Mouse (Mus musculus) heart, embryonic 11.5 days (tissue): ENCODE results near the gene Focad. TPM values are rescaled to one million over a fixed set of nuclear protein-coding genes. Genes with fewer than 3 reads are reported as not detected.

Source experiments
- ATAC-seq: fragments of 200-750 bp; cut with Nextera tagmentation; replicated peaks from 2 replicates; pipeline ENCODE4 v1.8.0; 2017; ENCODE audit warnings: moderate library complexity; ENCODE audit not compliant: insufficient number of reproducible peaks, low FRiP score, low TSS enrichment
- H3K27ac ChIP-seq: fragments of 300-500 bp; sonication (generic); 2 replicates; pipeline ENCODE4 v1.5.1; 2014; ENCODE audit warnings: mild to moderate bottlenecking, low read depth, low read length
- H3K27me3 ChIP-seq: fragments of 300-500 bp; sonication (generic); 2 replicates; pipeline ENCODE4 v1.6.1; 2014; ENCODE audit warnings: mild to moderate bottlenecking, low read length, mixed read lengths; ENCODE audit not compliant: control insufficient read depth, insufficient read depth
- H3K36me3 ChIP-seq: fragments of 300-500 bp; sonication (generic); 2 replicates; pipeline ENCODE4 v1.6.1; 2014; ENCODE audit warnings: mild to moderate bottlenecking, low read length, moderate library complexity, mixed read lengths; ENCODE audit not compliant: control insufficient read depth, insufficient read depth
- H3K4me1 ChIP-seq: fragments of 300-500 bp; sonication (generic); 2 replicates; pipeline ENCODE4 v1.6.1; 2014; ENCODE audit warnings: low read length; ENCODE audit not compliant: control insufficient read depth, insufficient read depth
- H3K4me2 ChIP-seq: fragments of 300-500 bp; sonication (generic); 2 replicates; pipeline ENCODE4 v1.6.1; 2014; ENCODE audit warnings: mild to moderate bottlenecking, moderate library complexity
- H3K4me3 ChIP-seq: fragments of 300-500 bp; sonication (generic); 2 replicates; pipeline ENCODE4 v1.5.1; 2014; ENCODE audit warnings: low read depth, low read length
- H3K9ac ChIP-seq: fragments of 300-500 bp; sonication (generic); 2 replicates; pipeline ENCODE4 v1.6.1; 2014; ENCODE audit warnings: mild to moderate bottlenecking, low read depth, low read length, moderate library complexity
- H3K9me3 ChIP-seq: fragments of 300-500 bp; sonication (generic); replicated peaks from 2 replicates; pipeline ENCODE4 v1.6.1; 2016; ENCODE audit warnings: low read length; ENCODE audit not compliant: control insufficient read depth
- WGBS: fragments of 180-500 bp; shearing (Covaris S2); extraction: QIAGEN DNeasy Blood & Tissue Kit; methylation state at CpG from one replicate; pipeline ENCODE4 v1.1.7; 2014; ENCODE audit not compliant: insufficient replicate concordance; 5-methylcytosine and 5-hydroxymethylcytosine counted together
- polyA plus RNA-seq: library from polyadenylated mRNA; unstranded; fragments of >200 nt; fragmentation: Nextera tagmentation; extraction: Ambion mirVana; gene quantifications from 2 replicates; pipeline ENCODE4 v1.2.1, GENCODE M21; 2014

The Focad gene
- polyA plus RNA-seq, 1 experiment from 2014 or later = 12.2 TPM

DNA sequence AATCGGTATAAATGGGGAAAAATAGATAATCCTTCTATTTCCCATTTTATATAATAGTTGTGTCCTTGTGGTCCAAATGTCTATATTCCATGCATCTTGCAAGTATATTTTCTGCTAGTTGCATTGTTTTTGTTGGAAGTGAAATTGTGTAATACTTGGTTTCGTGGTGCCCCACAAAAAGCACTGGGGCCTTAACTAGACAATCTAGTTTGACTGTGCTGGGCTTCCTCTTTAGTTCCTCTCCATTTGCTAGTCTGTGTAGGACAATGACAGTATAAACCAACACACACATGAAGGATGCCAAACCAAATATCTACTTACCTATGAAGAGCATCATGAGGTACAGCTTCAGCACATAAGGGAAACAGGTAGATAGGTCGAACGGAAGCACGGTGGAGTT, 324.9 kb downstream of the Focad start:
- H3K9me3 ChIP-seq = no peaks in the 10 kb centered on the region
- no peak overlapping the region for H3K9ac ChIP-seq
- 89% methylated on average over 5 of the region's 5 CpGs for WGBS
- no peak for ATAC-seq
- no peak overlapping the region for H3K27ac ChIP-seq
- no peak overlapping the region for H3K4me2 ChIP-seq
- H3K27me3 ChIP-seq = no peaks in the 10 kb centered on the region
- H3K4me3 ChIP-seq = no peak overlapping the region
- H3K4me1 ChIP-seq = no peaks in the 10 kb centered on the region
- no peaks in the 10 kb centered on the region for H3K36me3 ChIP-seq

DNA sequence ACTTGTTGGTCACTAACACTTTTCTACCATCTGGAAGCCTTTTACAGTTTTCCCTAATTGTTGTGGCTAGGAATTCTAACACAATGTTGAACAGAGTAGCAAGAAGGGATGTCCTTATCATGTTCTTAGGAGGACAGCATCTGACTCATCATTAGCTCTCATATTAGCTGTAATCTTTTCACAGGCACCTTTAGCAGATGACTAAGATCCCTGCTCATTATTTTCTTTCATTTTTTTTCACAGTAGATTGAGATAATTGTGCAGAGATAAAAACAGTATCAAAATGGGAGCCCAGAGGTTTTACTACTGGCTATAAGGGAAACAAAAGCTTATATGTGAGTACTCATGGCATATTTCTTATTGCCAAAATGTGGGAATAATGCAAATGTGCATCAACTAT, 330.1 kb downstream of the Focad start:
- Histone ChIP-seq H3K9me3 (no peaks in the 10 kb centered on the region), H3K9ac (no peak overlapping the region), H3K4me2 (no peak overlapping the region), H3K36me3 (no peaks in the 10 kb centered on the region), H3K4me3 (no peak overlapping the region), H3K27ac (no peak overlapping the region), H3K4me1 (no peaks in the 10 kb centered on the region), H3K27me3 (no peaks in the 10 kb centered on the region)
- no peak for ATAC-seq

DNA sequence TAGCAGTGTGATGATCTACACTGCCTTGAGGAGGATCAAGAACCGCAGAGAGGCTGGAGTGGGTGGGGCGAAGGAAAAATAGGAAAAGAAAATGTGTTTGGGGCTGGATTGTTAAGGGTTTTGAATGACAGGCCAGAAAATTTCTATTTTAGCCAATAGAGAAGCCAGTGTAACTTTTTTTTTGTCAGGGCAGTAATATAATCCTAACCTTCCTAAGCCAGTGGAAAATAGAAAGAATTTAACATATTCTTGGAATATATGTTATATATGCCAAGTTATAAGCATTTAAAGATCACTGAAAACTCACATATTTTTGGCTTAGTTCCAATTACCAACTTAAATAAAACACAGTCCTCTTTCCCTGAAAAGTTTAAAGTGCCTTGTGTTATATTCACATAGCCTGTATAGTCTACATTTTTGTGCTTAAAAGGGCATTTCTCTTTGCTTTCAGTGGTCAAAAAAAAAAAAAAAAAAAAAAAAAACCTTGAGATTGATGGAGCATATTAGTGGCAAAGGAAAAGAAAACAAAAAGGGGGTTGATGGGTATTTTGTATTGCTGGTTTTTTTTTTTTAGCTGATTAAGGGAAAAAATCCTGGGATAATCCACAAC, 333.3 kb downstream of the Focad start:
- Histone ChIP-seq H3K4me2 (no peak overlapping the region), H3K27ac (no peak overlapping the region), H3K27me3 (no peaks in the 10 kb centered on the region), H3K4me3 (no peak overlapping the region), H3K36me3 (no peaks in the 10 kb centered on the region), H3K9ac (no peak overlapping the region), H3K4me1 (no peaks in the 10 kb centered on the region), H3K9me3 (no peaks in the 10 kb centered on the region)
- ATAC-seq = no peak
- WGBS = 94% methylated on average over 2 of the region's 2 CpGs

DNA sequence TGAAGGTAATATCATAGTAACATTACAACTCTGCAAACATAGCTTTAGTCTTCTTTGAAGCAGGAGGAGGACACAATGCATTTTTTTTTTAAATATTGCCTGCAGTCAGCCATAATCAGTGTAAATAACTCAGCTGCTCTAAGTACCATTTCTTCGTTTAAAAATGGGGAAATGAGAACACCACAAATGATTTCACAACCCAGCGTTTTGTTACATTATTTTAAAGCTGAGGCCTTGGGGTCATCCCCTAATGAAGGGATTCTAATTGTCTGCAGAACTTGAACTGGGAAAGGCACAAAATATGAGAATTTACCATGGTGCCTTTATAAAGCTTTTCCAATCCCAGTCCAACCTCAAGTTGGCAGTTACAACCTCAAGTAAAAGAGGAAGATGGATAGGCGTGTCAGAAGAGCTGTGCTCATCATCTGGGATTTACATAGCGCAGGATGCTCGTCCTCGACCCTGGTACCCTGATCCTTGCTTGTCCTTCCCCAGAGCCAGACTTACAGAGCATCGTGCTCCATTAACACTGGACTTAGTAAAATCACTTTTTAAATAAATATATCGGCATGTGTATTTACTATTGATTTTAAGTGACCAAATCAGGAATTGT, 338.1 kb downstream of the Focad start:
- H3K9me3 ChIP-seq = no peaks in the 10 kb centered on the region
- H3K4me1 ChIP-seq = no peaks in the 10 kb centered on the region
- no peak for ATAC-seq
- H3K27me3 ChIP-seq = no peaks in the 10 kb centered on the region
- H3K4me2 ChIP-seq = no peak overlapping the region
- H3K4me3 ChIP-seq = no peak overlapping the region
- no peak overlapping the region for H3K27ac ChIP-seq
- H3K36me3 ChIP-seq = no peaks in the 10 kb centered on the region
- H3K9ac ChIP-seq = no peak overlapping the region
- WGBS = 81% methylated on average over 8 of the region's 8 CpGs

DNA sequence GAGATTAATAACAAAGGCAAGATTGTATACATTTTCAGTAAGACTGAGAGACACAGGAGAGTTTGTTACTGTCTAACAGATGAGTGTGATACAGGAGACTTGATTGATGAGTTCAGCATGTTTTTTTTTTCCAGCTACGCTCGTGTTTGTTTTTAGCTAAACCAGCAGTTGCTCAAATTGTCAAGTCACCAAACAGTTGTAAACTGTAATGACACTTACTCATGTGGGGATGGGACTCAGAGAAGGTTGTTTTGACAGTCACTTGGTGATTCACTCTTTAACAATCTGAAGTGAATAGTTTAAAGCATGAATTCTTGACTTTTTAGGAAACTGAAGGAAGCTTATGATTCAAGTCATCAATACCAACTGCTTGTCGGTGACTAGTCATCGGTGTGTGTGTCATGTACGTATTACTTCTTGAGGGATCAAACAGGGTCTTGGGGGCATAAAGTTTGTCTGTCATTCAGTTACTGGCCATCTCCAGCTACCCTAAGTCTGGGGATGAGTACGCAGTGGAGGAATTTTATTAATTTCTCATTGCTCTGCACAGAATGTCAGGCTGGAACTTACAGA, 342.2 kb downstream of the Focad start:
- no peak overlapping the region for H3K4me2 ChIP-seq
- ATAC-seq = no peak
- no peaks in the 10 kb centered on the region for H3K36me3 ChIP-seq
- no peak overlapping the region for H3K4me3 ChIP-seq
- H3K9ac ChIP-seq = no peak overlapping the region
- H3K27me3 ChIP-seq = no peaks in the 10 kb centered on the region
- peaks cover 13% of the 10 kb centered on the region for H3K4me1 ChIP-seq
- WGBS = 74% methylated on average over 6 of the region's 6 CpGs
- no peaks in the 10 kb centered on the region for H3K9me3 ChIP-seq
- H3K27ac ChIP-seq = no peak overlapping the region

DNA sequence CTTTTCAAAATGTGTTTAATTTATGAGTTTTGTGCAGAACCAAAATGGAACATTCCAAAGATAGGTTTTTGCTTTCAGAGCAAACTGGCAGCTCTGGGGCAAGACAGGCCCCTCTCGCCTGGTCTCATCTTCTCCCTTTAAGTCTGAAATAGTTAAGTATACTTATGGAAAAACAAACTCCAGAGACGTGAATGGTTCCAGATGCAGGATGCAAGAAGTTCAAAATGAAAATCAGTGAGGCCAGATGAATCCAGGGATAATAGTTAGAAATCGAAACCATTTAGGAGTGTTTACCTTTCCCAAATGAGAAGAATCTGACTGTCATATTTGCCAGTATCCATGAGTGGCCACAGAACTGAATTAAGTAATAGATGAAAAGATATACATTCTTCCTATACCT, 342.7 kb downstream of the Focad start:
- Histone ChIP-seq H3K27me3 (no peaks in the 10 kb centered on the region), H3K9ac (no peak overlapping the region), H3K27ac (no peak overlapping the region), H3K4me3 (no peak overlapping the region), H3K4me1 (peaks cover 13% of the 10 kb centered on the region), H3K9me3 (no peaks in the 10 kb centered on the region), H3K4me2 (no peak overlapping the region), H3K36me3 (no peaks in the 10 kb centered on the region)
- WGBS = 65% methylated on average over 3 of the region's 3 CpGs
- no peak for ATAC-seq

DNA sequence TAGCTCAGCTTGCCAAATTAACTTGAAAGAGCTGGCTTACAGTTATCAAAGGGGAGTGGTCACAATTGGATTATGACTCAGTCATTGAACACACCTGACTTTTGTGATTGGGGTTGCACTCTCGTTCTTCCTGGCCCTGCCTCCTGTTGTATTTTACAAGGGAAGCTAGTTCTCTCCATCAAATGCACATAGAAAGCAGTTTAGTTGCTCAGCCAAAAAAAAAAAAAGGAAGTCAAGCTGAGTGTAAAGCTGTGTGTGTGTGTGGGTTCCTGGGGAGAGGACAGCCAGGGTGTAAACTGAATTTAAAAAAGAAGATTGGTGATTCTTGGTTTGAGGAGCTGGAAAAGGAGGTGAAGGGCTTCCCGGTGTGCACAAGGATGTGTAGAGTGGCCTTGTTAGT, 343.5 kb downstream of the Focad start:
- H3K27me3 ChIP-seq = no peaks in the 10 kb centered on the region
- H3K4me1 ChIP-seq = peaks cover 13% of the 10 kb centered on the region
- H3K4me2 ChIP-seq = peak overlapping the region; percentile 84; the same call in 1 of the 2 replicates
- 44% methylated on average over 2 of the region's 2 CpGs for WGBS
- no peaks in the 10 kb centered on the region for H3K36me3 ChIP-seq
- no peak overlapping the region for H3K27ac ChIP-seq
- no peaks in the 10 kb centered on the region for H3K9me3 ChIP-seq
- no peak for ATAC-seq
- no peak overlapping the region for H3K4me3 ChIP-seq
- H3K9ac ChIP-seq = no peak overlapping the region; the same call in 1 of the 2 replicates

DNA sequence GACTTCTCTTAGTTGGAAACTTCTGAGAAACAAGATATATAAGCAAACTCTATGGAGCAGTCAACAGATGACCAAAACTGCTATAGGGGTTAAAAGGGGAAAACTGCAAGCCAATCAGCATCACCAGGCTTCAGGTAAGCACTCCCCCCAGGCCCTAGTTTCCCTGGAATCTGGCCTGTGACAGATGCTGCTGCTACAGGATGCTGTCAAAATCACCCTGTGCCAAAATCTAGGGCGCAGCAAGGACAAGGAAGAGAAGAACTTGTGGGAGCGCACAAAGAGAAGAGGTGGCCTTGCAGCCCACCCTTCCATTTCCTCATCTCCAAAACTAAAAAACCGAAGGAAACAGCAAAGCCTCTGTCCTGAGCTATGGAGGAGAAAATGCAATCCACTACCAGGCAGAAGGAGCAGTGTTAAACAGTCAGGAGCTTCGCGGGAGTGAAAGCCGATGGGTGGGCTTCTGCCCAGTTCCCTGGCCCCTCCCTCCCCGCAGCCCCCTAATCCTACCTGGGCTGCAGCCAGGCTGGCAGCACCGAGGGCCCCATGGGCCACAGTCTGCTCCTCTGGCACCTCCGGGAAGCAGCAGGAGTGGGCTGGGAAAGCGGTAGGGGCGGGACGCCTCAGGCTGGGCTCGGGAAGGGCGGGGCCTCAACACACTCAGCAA, 344.0 kb downstream of the Focad start, which contains the start of gene Hacd4:
Gene Hacd4, minus strand, starts transcription at position 603 of the 664 bp plus-strand sequence.
- peak; percentile 85 for ATAC-seq
- Histone ChIP-seq H3K27me3 (no peaks in the 10 kb centered on the region), H3K27ac (0 out of 2 replicates have a peak within 1 kb of the TSS, but pooled peaks have one; percentile 41), H3K36me3 (no peaks in the 10 kb centered on the region), H3K9ac (peak within 1 kb of the TSS; percentile 74), H3K4me1 (peaks cover 13% of the 10 kb centered on the region), H3K4me3 (peak within 1 kb of the TSS; percentile 52), H3K4me2 (peak within 1 kb of the TSS; percentile 84), H3K9me3 (no peaks in the 10 kb centered on the region)
- 5% methylated on average over 14 of the region's 14 CpGs for WGBS
